Mouse (Mus musculus) B cell, adult 2 months (primary cell): ENCODE results near the gene Mettl25.

Experiments used
- DNase-seq, 2 experiments: peaks; one replicate each; pipeline ENCODE4 v3.0.0; 2022

Gene Mettl25

GRCm38 (mm10) chr10:105840928-105841888, at the start of gene Mettl25, which contains the start of gene Ccdc59:
Gene Mettl25, minus strand, starts transcription at chr10:105841380.
Gene Ccdc59, plus strand, starts transcription at chr10:105841067.
- DNase-seq, result peak; percentile 97

GRCm38 (mm10) chr10:105867312-105867711, 26.1 kb upstream of the Mettl25 start:
- DNase-seq, result no peak

- DNase-seq, result no peak
Observed at GRCm38 (mm10) chr10:105851136-105851535, 10.0 kb upstream of the Mettl25 start.

- no peak for DNase-seq
Observed at GRCm38 (mm10) chr10:105850286-105850685, 9.1 kb upstream of the Mettl25 start.

- no peak for DNase-seq
Observed at GRCm38 (mm10) chr10:105842574-105842973, 1.4 kb upstream of the Mettl25 start.

- DNase-seq, result peak; percentile 51 to 59
Observed at GRCm38 (mm10) chr10:105834627-105835228, 6.5 kb downstream of the Mettl25 start.

- DNase-seq, result no peak
Observed at GRCm38 (mm10) chr10:105806259-105807010, 34.7 kb downstream of the Mettl25 start.

GRCm38 (mm10) chr10:105803461-105803860, 37.7 kb downstream of the Mettl25 start:
- DNase-seq, result no peak

GRCm38 (mm10) chr10:105802132-105802531, 39.0 kb downstream of the Mettl25 start:
- DNase-seq, result no peak

- no peak for DNase-seq
Observed at GRCm38 (mm10) chr10:105801147-105801546, 40.0 kb downstream of the Mettl25 start.

GRCm38 (mm10) chr10:105797250-105797924, 43.8 kb downstream of the Mettl25 start:
- DNase-seq, result no peak

- DNase-seq, result no peak
Observed at GRCm38 (mm10) chr10:105793776-105794552, 47.2 kb downstream of the Mettl25 start.

- no peak for DNase-seq
Observed at GRCm38 (mm10) chr10:105788744-105789486, 52.3 kb downstream of the Mettl25 start.

GRCm38 (mm10) chr10:105783766-105784165, 57.4 kb downstream of the Mettl25 start:
- DNase-seq, result no peak

- peak; percentile 27 to 31 for DNase-seq
Observed at GRCm38 (mm10) chr10:105774382-105774781, 66.8 kb downstream of the Mettl25 start.

- DNase-seq, result no peak
Observed at GRCm38 (mm10) chr10:105772821-105773302, 68.3 kb downstream of the Mettl25 start.

GRCm38 (mm10) chr10:105763959-105764358, 77.2 kb downstream of the Mettl25 start:
- DNase-seq, result no peak

- DNase-seq, result no peak
Observed at GRCm38 (mm10) chr10:105760460-105760859, 80.7 kb downstream of the Mettl25 start.

- no peak for DNase-seq
Observed at GRCm38 (mm10) chr10:105760046-105760445, 81.1 kb downstream of the Mettl25 start.

- no peak for DNase-seq
Observed at GRCm38 (mm10) chr10:105753831-105754605, 87.2 kb downstream of the Mettl25 start.
